Mouse (Mus musculus) heart, embryonic 12.5 days (tissue): Measurements from ENCODE around the gene Gna15. TPM values are rescaled to one million over a fixed set of nuclear protein-coding genes. Genes with fewer than 3 reads are reported as not detected.

Source experiments
- ATAC-seq: fragments of 200-750 bp; cut with Nextera tagmentation; 2 replicates; pipeline ENCODE4 v1.8.0; 2017; ENCODE audit warnings: moderate TSS enrichment, moderate library complexity; ENCODE audit not compliant: insufficient number of reproducible peaks, low FRiP score
- H3K27ac ChIP-seq: fragments of 300-500 bp; sonication (generic); 2 replicates; pipeline ENCODE4 v1.5.1; 2016; ENCODE audit warnings: mild to moderate bottlenecking, moderate library complexity; ENCODE audit not compliant: poor library complexity, severe bottlenecking
- H3K27me3 ChIP-seq: fragments of 300-500 bp; sonication (generic); replicated peaks from 2 replicates; pipeline ENCODE4 v1.6.1; 2016; ENCODE audit warnings: mild to moderate bottlenecking, moderate library complexity
- H3K36me3 ChIP-seq: fragments of 300-500 bp; sonication (generic); 2 replicates; pipeline ENCODE4 v1.6.1; 2016; ENCODE audit warnings: mild to moderate bottlenecking, moderate library complexity
- H3K4me1 ChIP-seq: fragments of 300-500 bp; sonication (generic); replicated peaks from 2 replicates; pipeline ENCODE4 v1.6.1; 2016; ENCODE audit warnings: mild to moderate bottlenecking
- H3K4me2 ChIP-seq: fragments of 300-500 bp; sonication (generic); 2 replicates; pipeline ENCODE4 v1.6.1; 2016; ENCODE audit warnings: mild to moderate bottlenecking, moderate library complexity
- H3K4me3 ChIP-seq: fragments of 300-500 bp; sonication (generic); 2 replicates; pipeline ENCODE4 v1.5.1; 2016; ENCODE audit warnings: mild to moderate bottlenecking
- H3K9ac ChIP-seq: fragments of 300-500 bp; sonication (generic); 2 replicates; pipeline ENCODE4 v1.6.1; 2016; ENCODE audit warnings: mild to moderate bottlenecking, moderate library complexity
- H3K9me3 ChIP-seq: fragments of 300-500 bp; sonication (generic); replicated peaks from 2 replicates; pipeline ENCODE4 v1.6.1; 2016; ENCODE audit warnings: mild to moderate bottlenecking, moderate library complexity
- WGBS: fragments of 180-500 bp; shearing (Covaris S2); methylation state at CpG from one replicate; pipeline ENCODE4 v1.1.7; 2016; 5-methylcytosine and 5-hydroxymethylcytosine counted together
- polyA plus RNA-seq: library from polyadenylated mRNA; unstranded; fragments of >200 nt; fragmentation: Nextera tagmentation; extraction: Ambion mirVana; gene quantifications from 2 replicates; pipeline ENCODE4 v1.2.1, GENCODE M21; 2016

Gene Gna15
- polyA plus RNA-seq, 1 experiment from 2014 or later: 1.9 TPM

- Histone ChIP-seq H3K9ac (no peak overlapping the region), H3K4me2 (no peak overlapping the region), H3K27me3 (no peaks in the 10 kb centered on the region), H3K9me3 (peaks cover 7% of the 10 kb centered on the region), H3K4me3 (no peak overlapping the region), H3K4me1 (peaks cover 4% of the 10 kb centered on the region), H3K36me3 (no peaks in the 10 kb centered on the region), H3K27ac (no peak overlapping the region)
- WGBS: 84% methylated on average over 5 of the region's 5 CpGs
- no peak for ATAC-seq
Observed at GRCm38 (mm10) chr10:81553232-81553631, 29.2 kb upstream of the Gna15 start.

- Histone ChIP-seq H3K9ac (no peak overlapping the region), H3K4me3 (no peak overlapping the region), H3K4me1 (peaks cover 5% of the 10 kb centered on the region), H3K4me2 (no peak overlapping the region), H3K9me3 (peaks cover 7% of the 10 kb centered on the region), H3K27ac (0 out of 2 replicates have a peak overlapping the region, but pooled peaks have one; percentile 13), H3K27me3 (no peaks in the 10 kb centered on the region), H3K36me3 (no peaks in the 10 kb centered on the region)
- ATAC-seq: peak; percentile 84
- 2% methylated on average over 12 of the region's 12 CpGs for WGBS
Observed at GRCm38 (mm10) chr10:81551597-81552102, 27.6 kb upstream of the Gna15 start.

GRCm38 (mm10) chr10:81550257-81550656 lies 26.2 kb upstream of the Gna15 start:
- Histone ChIP-seq H3K36me3 (no peaks in the 10 kb centered on the region), H3K4me2 (no peak overlapping the region), H3K4me1 (peaks cover 16% of the 10 kb centered on the region), H3K9me3 (peaks cover 4% of the 10 kb centered on the region), H3K4me3 (no peak overlapping the region), H3K27me3 (no peaks in the 10 kb centered on the region), H3K9ac (no peak overlapping the region), H3K27ac (no peak overlapping the region)
- ATAC-seq: no peak
- WGBS: 4% methylated on average over 7 of the region's 7 CpGs

- Histone ChIP-seq H3K27ac (no peak overlapping the region), H3K27me3 (no peaks in the 10 kb centered on the region), H3K36me3 (no peaks in the 10 kb centered on the region), H3K4me3 (no peak overlapping the region), H3K4me1 (peaks cover 21% of the 10 kb centered on the region), H3K4me2 (no peak overlapping the region), H3K9ac (no peak overlapping the region), H3K9me3 (peaks cover 4% of the 10 kb centered on the region)
- ATAC-seq: no peak
- WGBS: 67% methylated on average over 5 of the region's 5 CpGs
Observed at GRCm38 (mm10) chr10:81548944-81549343, 24.9 kb upstream of the Gna15 start.

- Histone ChIP-seq H3K4me2 (no peak overlapping the region), H3K4me3 (no peak overlapping the region), H3K27me3 (no peaks in the 10 kb centered on the region), H3K9ac (peak overlapping the region; percentile 42), H3K36me3 (no peaks in the 10 kb centered on the region), H3K9me3 (no peaks in the 10 kb centered on the region), H3K4me1 (peaks cover 40% of the 10 kb centered on the region), H3K27ac (no peak overlapping the region)
- 90% methylated on average over 13 of the region's 13 CpGs for WGBS
- ATAC-seq: no peak
Observed at GRCm38 (mm10) chr10:81546788-81547571, 23.0 kb upstream of the Gna15 start.

- Histone ChIP-seq H3K36me3 (no peaks in the 10 kb centered on the region), H3K27ac (no peak overlapping the region), H3K4me1 (peaks cover 44% of the 10 kb centered on the region), H3K9me3 (no peaks in the 10 kb centered on the region), H3K9ac (peak overlapping the region; percentile 42), H3K4me2 (no peak overlapping the region), H3K27me3 (no peaks in the 10 kb centered on the region), H3K4me3 (no peak overlapping the region)
- 43% methylated on average over 5 of the region's 5 CpGs for WGBS
- no peak for ATAC-seq
Observed at GRCm38 (mm10) chr10:81546332-81546731, 22.3 kb upstream of the Gna15 start.

GRCm38 (mm10) chr10:81545161-81545747 lies 21.2 kb upstream of the Gna15 start, which contains the start of gene Gna11:
Gna11 (minus strand) TSS chr10:81545190.
- H3K27me3 ChIP-seq: no peaks in the 10 kb centered on the region
- peak within 1 kb of the TSS; percentile 99 for H3K4me3 ChIP-seq
- peak within 1 kb of the TSS; percentile 96 for H3K9ac ChIP-seq
- peak; percentile 94 for ATAC-seq
- WGBS: 1% methylated on average over 59 of the region's 59 CpGs
- H3K27ac ChIP-seq: peak within 1 kb of the TSS; percentile 74
- H3K36me3 ChIP-seq: peaks cover 2% of the 10 kb centered on the region; the same call in 1 of the 2 replicates
- H3K9me3 ChIP-seq: no peaks in the 10 kb centered on the region
- peaks cover 49% of the 10 kb centered on the region for H3K4me1 ChIP-seq
- H3K4me2 ChIP-seq: peak within 1 kb of the TSS; percentile 99

GRCm38 (mm10) chr10:81544296-81545160 lies 20.5 kb upstream of the Gna15 start:
- peak overlapping the region; percentile 99 for H3K4me2 ChIP-seq
- under 1% methylated on average over 82 of the region's 93 CpGs for WGBS

GRCm38 (mm10) chr10:81543633-81544032 lies 19.6 kb upstream of the Gna15 start:
- ATAC-seq: no peak
- no peak overlapping the region for H3K27ac ChIP-seq
- WGBS: 83% methylated on average over 1 of the region's 1 CpGs
- H3K9me3 ChIP-seq: no peaks in the 10 kb centered on the region
- H3K4me1 ChIP-seq: peaks cover 49% of the 10 kb centered on the region
- H3K4me3 ChIP-seq: peak overlapping the region; percentile 99
- H3K36me3 ChIP-seq: peaks cover 13% of the 10 kb centered on the region
- no peaks in the 10 kb centered on the region for H3K27me3 ChIP-seq
- H3K4me2 ChIP-seq: peak overlapping the region; percentile 99
- H3K9ac ChIP-seq: peak overlapping the region; percentile 96

More at GRCm38 (mm10) chr10:81544296-81545160, 20.5 kb upstream of the Gna15 start:
- no peaks in the 10 kb centered on the region for H3K9me3 ChIP-seq
- peak overlapping the region; percentile 96 for H3K9ac ChIP-seq
- H3K36me3 ChIP-seq: peaks cover 8% of the 10 kb centered on the region
- peak overlapping the region; percentile 99 for H3K4me3 ChIP-seq
- H3K4me1 ChIP-seq: peaks cover 49% of the 10 kb centered on the region
- no peaks in the 10 kb centered on the region for H3K27me3 ChIP-seq
- peak overlapping the region; percentile 74 for H3K27ac ChIP-seq
- peak; percentile 1; the same call in 1 of the 2 replicates for ATAC-seq

GRCm38 (mm10) chr10:81542727-81543460 lies 18.9 kb upstream of the Gna15 start:
- Histone ChIP-seq H3K9me3 (no peaks in the 10 kb centered on the region), H3K4me1 (peaks cover 49% of the 10 kb centered on the region), H3K4me2 (peak overlapping the region; percentile 99), H3K27me3 (no peaks in the 10 kb centered on the region), H3K9ac (peak overlapping the region; percentile 96), H3K36me3 (peaks cover 14% of the 10 kb centered on the region), H3K4me3 (peak overlapping the region; percentile 99), H3K27ac (no peak overlapping the region)
- 78% methylated on average over 7 of the region's 7 CpGs for WGBS
- ATAC-seq: no peak
